Mouse (Mus musculus) layer of hippocampus, adult 11-12 months (tissue): Measurements from ENCODE around the gene Usp33.

Experiments used
- DNase-seq: peaks from one replicate; pipeline ENCODE4 v3.0.0; 2022; ENCODE audit warnings: low spot score

Gene Usp33

GRCm38 (mm10) chr3:152401964-152402670, 55.8 kb downstream of the Usp33 start:
- DNase-seq = peak; percentile 37

- no peak for DNase-seq
Measured at GRCm38 (mm10) chr3:152402671-152403066, 56.4 kb downstream of the Usp33 start.

DNA sequence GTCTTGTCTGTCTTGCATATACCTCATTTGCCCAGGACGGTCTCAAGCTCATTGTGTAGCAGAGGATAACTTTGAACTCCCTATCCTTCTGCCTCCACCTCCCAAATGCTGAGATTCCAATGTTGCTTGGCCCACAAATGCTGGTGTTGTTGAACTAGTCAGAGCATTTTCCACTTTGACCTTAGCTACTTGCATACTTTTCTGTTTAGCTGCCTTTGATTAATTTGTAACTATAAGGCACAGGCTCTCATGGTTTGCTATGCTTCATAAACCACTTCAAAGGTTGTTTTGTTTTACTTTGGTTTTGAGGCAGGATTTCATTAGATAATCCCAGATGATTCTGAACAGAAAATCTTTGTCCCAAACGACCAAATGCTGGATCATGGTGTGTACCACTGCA, 57.5 kb downstream of the Usp33 start:
- DNase-seq = no peak

DNA sequence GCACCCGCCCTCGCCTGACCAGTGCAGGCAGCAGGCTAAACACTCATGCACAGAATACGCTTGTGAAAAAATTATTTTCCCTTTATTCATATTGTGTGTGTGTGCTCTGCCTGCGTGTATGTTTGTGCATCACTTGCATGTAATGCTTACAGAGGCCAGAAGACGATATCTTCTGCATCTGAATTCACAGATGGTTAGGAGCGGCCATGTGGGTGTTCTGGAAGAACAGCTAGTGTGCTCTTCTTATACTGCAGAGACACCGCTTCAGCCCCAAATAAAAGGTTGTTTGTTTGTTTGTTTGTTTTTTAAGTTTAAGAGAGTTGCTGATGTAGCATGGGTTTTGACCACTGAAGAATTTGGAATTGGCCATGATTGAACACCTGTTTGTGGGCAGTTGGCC, 59.1 kb downstream of the Usp33 start:
- DNase-seq = no peak

DNA sequence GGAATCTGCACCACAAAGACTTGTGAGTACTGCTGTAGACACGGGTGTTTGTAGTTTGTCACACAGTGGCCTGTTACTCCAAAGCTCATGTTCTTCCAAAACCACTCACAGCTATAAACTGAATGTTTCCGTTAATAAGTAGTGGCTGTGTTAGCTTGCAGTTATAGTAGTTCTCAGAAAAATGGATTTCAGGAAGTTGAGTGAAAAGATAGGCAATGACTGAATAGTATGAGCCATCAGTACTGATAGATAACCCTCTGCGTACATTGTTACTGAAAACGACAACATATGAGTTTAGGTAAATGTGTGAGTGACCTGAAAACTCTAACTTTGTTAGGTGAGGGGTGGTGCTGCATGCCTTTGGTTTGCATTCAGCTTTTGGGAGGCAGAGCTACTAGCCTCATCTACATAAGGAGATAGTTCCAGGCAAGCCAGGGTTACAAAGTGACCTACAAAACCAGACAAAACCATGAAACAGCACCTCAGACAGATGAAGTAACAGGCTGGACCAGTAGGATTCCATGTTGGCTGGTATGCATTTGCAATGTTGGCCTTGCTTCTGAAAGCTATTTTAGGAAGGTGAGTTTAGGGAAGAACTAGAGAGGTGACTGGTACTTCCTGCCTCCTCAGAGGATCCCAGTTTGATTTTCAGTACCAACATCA, 59.8 kb downstream of the Usp33 start:
- DNase-seq = no peak

GRCm38 (mm10) chr3:152410980-152411551, 64.8 kb downstream of the Usp33 start:
- DNase-seq = no peak

DNA sequence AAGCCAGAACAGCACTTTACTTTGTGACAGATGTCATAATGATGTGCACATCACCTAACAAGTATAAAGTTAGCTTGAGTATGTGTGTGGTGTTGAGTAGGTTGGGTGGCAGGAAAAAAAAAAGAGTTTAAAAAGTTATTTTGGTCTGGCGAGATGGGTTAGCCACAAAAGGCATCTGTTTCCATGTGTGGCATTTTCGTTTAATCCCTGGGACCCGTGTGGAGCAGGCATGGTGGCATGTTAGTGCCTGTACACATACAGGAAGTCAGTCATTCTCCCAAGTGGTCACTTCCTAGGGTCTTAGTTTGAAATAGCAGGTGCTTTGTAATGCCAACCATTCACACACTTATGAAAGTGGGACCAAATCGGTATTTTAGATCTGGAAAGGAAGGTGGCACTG, 66.1 kb downstream of the Usp33 start:
- DNase-seq = no peak

- DNase-seq = no peak
Measured at GRCm38 (mm10) chr3:152428925-152429324, 82.6 kb downstream of the Usp33 start.

DNA sequence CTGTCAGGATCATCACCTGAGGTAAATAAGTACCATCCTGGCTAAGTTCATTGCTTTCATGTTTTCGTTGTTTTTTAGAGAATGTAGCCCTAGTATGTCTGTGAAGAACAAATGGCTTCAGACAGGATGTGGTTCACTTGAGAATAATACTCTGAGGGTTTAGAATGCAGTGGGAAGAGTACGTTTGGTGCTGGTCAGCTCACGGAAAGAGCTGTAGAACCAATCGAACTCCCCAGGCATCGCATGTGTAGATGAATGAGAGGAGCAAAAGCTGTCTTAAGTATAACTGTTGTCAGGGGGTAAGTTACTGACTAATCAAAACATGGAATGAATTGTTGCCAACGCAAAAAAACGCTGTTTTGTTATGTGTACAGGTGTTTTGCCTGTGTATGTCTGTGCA, 86.4 kb downstream of the Usp33 start:
- no peak for DNase-seq

DNA sequence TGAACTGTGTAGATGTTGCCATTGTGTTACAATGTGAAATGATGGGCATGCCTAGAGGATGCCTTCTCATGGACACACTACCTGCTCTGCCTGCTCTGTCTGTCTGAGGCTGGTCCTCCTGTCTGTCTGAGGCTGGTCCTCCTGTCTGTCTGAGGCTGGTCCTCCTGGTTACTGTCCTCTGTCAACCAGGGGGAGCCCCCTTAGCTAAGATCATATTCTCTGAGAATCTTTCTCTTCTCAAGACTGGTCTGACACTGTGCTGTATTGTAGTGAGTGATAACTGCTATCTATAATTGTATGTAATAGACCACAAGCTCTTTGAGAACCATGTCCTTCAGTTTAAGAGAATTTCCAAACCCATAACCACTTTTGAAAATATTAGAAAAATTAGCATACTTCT, 89.3 kb downstream of the Usp33 start:
- DNase-seq = no peak

- no peak for DNase-seq
Measured at GRCm38 (mm10) chr3:152438068-152438467, 91.8 kb downstream of the Usp33 start.

GRCm38 (mm10) chr3:152442795-152443194, 96.5 kb downstream of the Usp33 start:
- DNase-seq = no peak
